Mouse (Mus musculus) bone marrow macrophage, adult 2 months (primary cell): Measurements from ENCODE around the gene Borcs5.

Source experiments
- CTCF ChIP-seq: IDR thresholded peaks from 2 replicates; pipeline ENCODE4 v1.5.1; 2012; ENCODE audit warnings: low read depth, mild to moderate bottlenecking, low read length, moderate library complexity
- POLR2A ChIP-seq: IDR thresholded peaks from 2 replicates; pipeline ENCODE4 v1.6.1; 2012; ENCODE audit warnings: mild to moderate bottlenecking, low read depth, low read length, borderline replicate concordance

DNA sequence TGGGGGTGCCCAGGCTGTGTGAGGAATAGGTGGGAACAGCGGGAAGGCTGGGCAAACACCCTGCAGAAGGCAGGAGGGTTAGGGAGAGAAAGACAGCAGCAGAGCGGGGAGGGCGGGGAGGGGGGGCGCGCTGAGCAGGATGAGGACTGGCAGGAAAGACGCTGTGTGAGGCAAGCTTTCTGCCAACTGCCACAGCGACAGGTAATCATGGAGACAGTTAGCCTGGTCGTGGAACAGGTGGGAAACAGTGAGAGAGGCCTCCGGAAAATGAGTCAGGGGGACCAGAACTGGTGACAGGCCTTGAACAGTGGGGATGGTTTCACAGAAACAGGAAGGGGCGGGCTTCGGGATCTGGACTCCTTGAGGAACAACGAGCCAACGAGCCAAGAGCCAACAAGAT lies 27.4 kb upstream of the Borcs5 start:
- TF ChIP-seq POLR2A (no peak), CTCF (no peak)
